Mouse (Mus musculus) macrophage (primary cell): Measurements from ENCODE around the gene Gstm3. TPM values are rescaled to one million over a fixed set of nuclear protein-coding genes. Genes with fewer than 3 reads are reported as not detected.

Source experiments
- H3K27ac ChIP-seq: fragments of 350-480 bp; formaldehyde crosslinking; 2 replicates; pipeline ENCODE4 v1.9.0; 2021
- H3K36me3 ChIP-seq: fragments of 350-480 bp; formaldehyde crosslinking; 2 replicates; pipeline ENCODE4 v1.9.0; 2021; ENCODE audit errors: inconsistent target
- H3K4me3 ChIP-seq: fragments of 350-480 bp; formaldehyde crosslinking; 2 replicates; pipeline ENCODE4 v1.9.0; 2021; ENCODE audit errors: inconsistent target
- H3K79me2 ChIP-seq: fragments of 350-480 bp; formaldehyde crosslinking; 2 replicates; pipeline ENCODE4 v1.9.0; 2021; ENCODE audit errors: inconsistent target
- WGBS: methylation state at CpG from one replicate; pipeline ENCODE4 v1.1.7; 2026; ENCODE audit warnings: inconsistent platforms; ENCODE audit not compliant: missing documents; 5-methylcytosine and 5-hydroxymethylcytosine counted together
- polyA plus RNA-seq: library from polyadenylated mRNA; stranded (reverse); fragments of 250-400 nt; gene quantifications from 3 replicates; pipeline ENCODE4 v1.2.4, GENCODE M21; 2018; ENCODE audit warnings: inconsistent platforms

Gene Gstm3
- polyA plus RNA-seq, 1 experiment from 2014 or later = not detected

GRCm38 (mm10) chr3:107929243-107929642 lies 39.8 kb downstream of the Gstm3 start:
- Histone ChIP-seq H3K36me3 (no peaks in the 10 kb centered on the region), H3K4me3 (no peak overlapping the region), H3K79me2 (no peaks in the 10 kb centered on the region), H3K27ac (no peak overlapping the region)
- 81% methylated on average over 4 of the region's 4 CpGs for WGBS

- WGBS = 96% methylated on average over 11 of the region's 11 CpGs
- Histone ChIP-seq H3K27ac (no peak overlapping the region), H3K79me2 (no peaks in the 10 kb centered on the region), H3K36me3 (no peaks in the 10 kb centered on the region), H3K4me3 (no peak overlapping the region)
These were observed 40.4 kb downstream of the Gstm3 start for GRCm38 (mm10) chr3:107928691-107929090.

- whole genome bisulfite sequencing = 85% methylated on average over 3 of the region's 3 CpGs
- no peaks in the 10 kb centered on the region for H3K36me3 ChIP-seq
- H3K27ac ChIP-seq = no peak overlapping the region
- no peaks in the 10 kb centered on the region for H3K79me2 ChIP-seq
- H3K4me3 ChIP-seq = no peak overlapping the region
These were observed 41.2 kb downstream of the Gstm3 start for GRCm38 (mm10) chr3:107927841-107928240.

GRCm38 (mm10) chr3:107925335-107925734 lies 43.7 kb downstream of the Gstm3 start:
- Histone ChIP-seq H3K27ac (no peak overlapping the region), H3K4me3 (no peak overlapping the region), H3K36me3 (no peaks in the 10 kb centered on the region), H3K79me2 (no peaks in the 10 kb centered on the region)
- WGBS = 81% methylated on average over 3 of the region's 3 CpGs

GRCm38 (mm10) chr3:107920348-107920747 lies 48.7 kb downstream of the Gstm3 start:
- Histone ChIP-seq H3K27ac (no peak overlapping the region), H3K79me2 (no peaks in the 10 kb centered on the region), H3K4me3 (no peak overlapping the region), H3K36me3 (no peaks in the 10 kb centered on the region)
- 88% methylated on average over 5 of the region's 5 CpGs for whole genome bisulfite sequencing

- H3K27ac ChIP-seq = no peak overlapping the region
- WGBS = 63% methylated on average over 7 of the region's 7 CpGs
- H3K4me3 ChIP-seq = no peak overlapping the region
- no peaks in the 10 kb centered on the region for H3K36me3 ChIP-seq
- no peaks in the 10 kb centered on the region for H3K79me2 ChIP-seq
These were observed 51.2 kb downstream of the Gstm3 start for GRCm38 (mm10) chr3:107917783-107918408.

GRCm38 (mm10) chr3:107917097-107917496 lies 52.0 kb downstream of the Gstm3 start:
- Histone ChIP-seq H3K27ac (no peak overlapping the region), H3K79me2 (no peaks in the 10 kb centered on the region), H3K4me3 (no peak overlapping the region), H3K36me3 (no peaks in the 10 kb centered on the region)
- 75% methylated on average over 3 of the region's 3 CpGs for WGBS

GRCm38 (mm10) chr3:107916674-107917073 lies 52.4 kb downstream of the Gstm3 start:
- Histone ChIP-seq H3K4me3 (no peak overlapping the region), H3K36me3 (no peaks in the 10 kb centered on the region), H3K27ac (no peak overlapping the region), H3K79me2 (no peaks in the 10 kb centered on the region)
- WGBS = 95% methylated on average over 11 of the region's 15 CpGs

Other genes with a start within 250 kb of the Gstm3 start
- 11.6 to 36.6 TPM (median 21.9 TPM) in 3 replicates for gene Csf1, start 208.8 kb downstream of the Gstm3 start, polyA plus RNA-seq
- gene Eps8l3, start 92.1 kb downstream of the Gstm3 start, polyA plus RNA-seq = not detected in 3 replicates
- 10.0 to 14.8 TPM (median 14.2 TPM) in 3 replicates for gene Gstm5, start 73.5 kb downstream of the Gstm3 start, polyA plus RNA-seq
- 0.27 to 0.37 TPM in 2 of 3 replicates, not detected in the other for gene Gstm7, start 37.5 kb downstream of the Gstm3 start, polyA plus RNA-seq
- gene Gstm6, start 25.5 kb downstream of the Gstm3 start, polyA plus RNA-seq = not detected in 3 replicates
- 5.8 to 12.2 TPM (median 10.0 TPM) in 3 replicates for gene Gstm2, start 17.2 kb upstream of the Gstm3 start, polyA plus RNA-seq
- gene Gstm1, start 48.7 kb upstream of the Gstm3 start, polyA plus RNA-seq = 150 to 391 TPM (median 384 TPM) in 3 replicates
- gene Gstm4, start 75.6 kb upstream of the Gstm3 start, polyA plus RNA-seq = 10.1 to 17.6 TPM (median 15.1 TPM) in 3 replicates
- 7.1 to 19.1 TPM (median 17.7 TPM) in 3 replicates for gene Ampd2, start 117.4 kb upstream of the Gstm3 start, polyA plus RNA-seq
- not detected in 3 replicates for gene Gnat2, start 123.5 kb upstream of the Gstm3 start, polyA plus RNA-seq
- gene Gnai3, start 176.9 kb upstream of the Gstm3 start, polyA plus RNA-seq = 64.3 to 104 TPM (median 77.4 TPM) in 3 replicates
- not detected in 3 replicates for gene Gpr61, start 185.6 kb upstream of the Gstm3 start, polyA plus RNA-seq
- gene Amigo1, start 217.1 kb upstream of the Gstm3 start, polyA plus RNA-seq = 0.90 to 2.1 TPM (median 1.1 TPM) in 3 replicates
- 7.2 to 11.4 TPM (median 8.4 TPM) in 3 replicates for gene Cyb561d1, start 231.9 kb upstream of the Gstm3 start, polyA plus RNA-seq
- 1.9 to 3.0 TPM (median 2.4 TPM) in 3 replicates for gene Atxn7l2, start 241.7 kb upstream of the Gstm3 start, polyA plus RNA-seq